Mouse (Mus musculus): ENCODE data around the gene Rcc1. TPM values are rescaled to one million over a fixed set of nuclear protein-coding genes. Genes with fewer than 3 reads are reported as not detected.
A peak's percentile ranks its signal among the peaks of the same experiment; 100 is the strongest.

Rcc1 gene
- polyA plus RNA-seq, 1 experiment from 2014 or later = 88.2 TPM

DNA sequence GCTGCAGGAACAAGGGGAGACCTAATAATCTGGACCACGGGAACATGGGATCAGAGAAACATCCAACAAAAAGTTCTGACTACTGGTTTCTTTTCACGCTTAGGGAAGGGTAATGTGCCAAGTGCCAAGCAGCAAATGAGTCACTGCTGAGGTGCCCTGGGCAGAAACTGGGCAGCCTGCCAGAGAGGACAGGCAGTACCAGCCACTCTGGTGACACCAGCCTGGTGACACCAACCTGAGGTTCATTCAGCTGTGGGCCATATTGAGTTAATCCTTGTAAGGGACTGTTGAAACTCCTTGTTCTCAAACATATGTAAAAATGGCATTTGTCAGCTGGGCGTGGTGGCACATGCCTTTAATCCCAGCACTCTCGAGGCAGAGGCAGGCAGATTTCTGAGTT is 1.2 kb upstream of the Rcc1 start:
- Histone ChIP-seq H3K27ac (no peak overlapping the region), H3K4me3 (no peak overlapping the region), H3K4me1 (peaks cover 15% of the 10 kb centered on the region; the same call in 1 of the 2 replicates), H3K36me3 (peaks cover 33% of the 10 kb centered on the region), H3K9me3 (no peaks in the 10 kb centered on the region), H3K4me2 (replicated peaks) (no peak overlapping the region), H3K9ac (no peak overlapping the region), H3K27me3 (no peaks in the 10 kb centered on the region)
- WGBS = 92% methylated on average over 4 of the region's 4 CpGs
- ATAC-seq (ENCODE audit: insufficient number of reproducible peaks, insufficient read depth, low FRiP score, low TSS enrichment) = no peak

DNA sequence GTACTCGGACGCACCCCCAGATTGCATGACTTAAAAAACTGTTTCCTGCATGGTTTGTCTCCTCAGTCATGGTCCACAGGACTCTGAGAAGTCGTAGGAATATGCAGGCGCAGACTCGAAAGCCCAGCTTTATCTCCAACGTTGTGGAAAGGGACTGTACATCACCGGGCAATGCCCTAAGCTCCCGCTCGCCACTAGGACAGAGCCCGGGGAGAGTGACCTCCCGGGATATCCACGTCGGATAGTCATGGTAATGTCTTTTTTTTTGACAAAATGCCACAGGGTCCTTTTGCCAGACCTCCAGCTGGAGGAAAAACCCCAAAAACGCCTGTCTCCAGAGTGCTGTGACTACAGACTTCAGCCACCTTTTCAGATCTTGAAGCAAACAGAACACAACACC is 666 bp downstream of the Rcc1 start:
- WGBS = 2% methylated on average over 14 of the region's 14 CpGs
- no peaks in the 10 kb centered on the region for H3K9me3 ChIP-seq
- peak overlapping the region; percentile 76 for H3K4me3 ChIP-seq
- H3K27me3 ChIP-seq = no peaks in the 10 kb centered on the region
- peak overlapping the region; percentile 88 for H3K4me2 ChIP-seq (replicated peaks)
- H3K9ac ChIP-seq = peak overlapping the region; percentile 81
- ATAC-seq (ENCODE audit: insufficient number of reproducible peaks, insufficient read depth, low FRiP score, low TSS enrichment) = no peak
- peaks cover 17% of the 10 kb centered on the region for H3K36me3 ChIP-seq
- peak overlapping the region; percentile 95 for H3K27ac ChIP-seq
- H3K4me1 ChIP-seq = peaks cover 15% of the 10 kb centered on the region; the same call in 1 of the 2 replicates

DNA sequence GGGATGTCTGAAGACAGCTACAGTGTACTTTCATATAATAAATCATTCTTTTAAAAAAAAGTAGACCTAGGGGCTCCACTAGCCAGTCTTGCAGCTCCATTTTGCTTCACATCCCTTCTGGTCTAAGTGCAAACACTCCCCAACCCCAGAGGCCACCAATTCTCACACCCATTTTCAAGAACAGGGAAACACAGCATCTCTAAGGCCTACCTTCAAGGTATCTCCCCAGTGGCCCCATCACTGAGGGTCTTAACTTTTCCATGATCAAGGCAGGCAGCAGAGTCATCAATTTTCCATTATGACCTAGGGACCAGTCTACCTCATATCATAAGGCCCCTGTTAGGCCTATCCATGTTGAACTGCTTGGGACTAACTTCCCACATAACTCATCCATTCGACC is 2.0 kb downstream of the Rcc1 start:
- no peak for ATAC-seq (ENCODE audit: insufficient number of reproducible peaks, insufficient read depth, low FRiP score, low TSS enrichment)
- peaks cover 5% of the 10 kb centered on the region; the same call in 1 of the 2 replicates for H3K36me3 ChIP-seq
- no peaks in the 10 kb centered on the region for H3K9me3 ChIP-seq
- peak overlapping the region; percentile 20; the same call in 1 of the 2 replicates for H3K27ac ChIP-seq
- 0 out of 2 replicates have a peak overlapping the region, but pooled peaks have one; percentile 76 for H3K4me3 ChIP-seq
- peak overlapping the region; percentile 88 for H3K4me2 ChIP-seq (replicated peaks)
- H3K27me3 ChIP-seq = no peaks in the 10 kb centered on the region
- peak overlapping the region; percentile 2; the same call in 1 of the 2 replicates for H3K9ac ChIP-seq
- WGBS = 19% methylated on average over 1 of the region's 1 CpGs
- H3K4me1 ChIP-seq = peaks cover 15% of the 10 kb centered on the region; the same call in 1 of the 2 replicates

DNA sequence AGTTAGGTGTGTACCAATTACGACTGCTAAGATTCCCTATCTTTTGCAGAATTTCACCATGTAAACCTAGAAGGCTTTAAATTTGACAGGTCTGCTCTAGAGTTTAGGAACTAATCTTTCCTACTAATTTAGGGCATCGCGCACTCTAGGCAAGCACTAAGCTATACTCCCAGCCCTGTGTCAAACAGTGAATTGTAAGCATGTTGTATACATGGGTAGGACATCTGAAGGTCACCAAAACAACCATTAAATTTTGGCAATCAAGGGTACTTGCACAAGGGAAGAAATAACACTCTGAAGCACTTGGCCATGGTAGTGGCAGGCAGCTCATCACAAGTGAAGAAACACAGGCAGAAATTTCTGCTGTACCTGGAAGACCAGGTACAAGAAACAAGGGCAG is 2.6 kb downstream of the Rcc1 start:
- no peak for ATAC-seq (ENCODE audit: insufficient number of reproducible peaks, insufficient read depth, low FRiP score, low TSS enrichment)
- Histone ChIP-seq H3K4me3 (no peak overlapping the region), H3K4me2 (replicated peaks) (no peak overlapping the region), H3K27ac (no peak overlapping the region), H3K36me3 (no peaks in the 10 kb centered on the region), H3K9ac (no peak overlapping the region), H3K4me1 (peaks cover 15% of the 10 kb centered on the region; the same call in 1 of the 2 replicates), H3K27me3 (no peaks in the 10 kb centered on the region), H3K9me3 (no peaks in the 10 kb centered on the region)
- WGBS = 61% methylated on average over 3 of the region's 3 CpGs

DNA sequence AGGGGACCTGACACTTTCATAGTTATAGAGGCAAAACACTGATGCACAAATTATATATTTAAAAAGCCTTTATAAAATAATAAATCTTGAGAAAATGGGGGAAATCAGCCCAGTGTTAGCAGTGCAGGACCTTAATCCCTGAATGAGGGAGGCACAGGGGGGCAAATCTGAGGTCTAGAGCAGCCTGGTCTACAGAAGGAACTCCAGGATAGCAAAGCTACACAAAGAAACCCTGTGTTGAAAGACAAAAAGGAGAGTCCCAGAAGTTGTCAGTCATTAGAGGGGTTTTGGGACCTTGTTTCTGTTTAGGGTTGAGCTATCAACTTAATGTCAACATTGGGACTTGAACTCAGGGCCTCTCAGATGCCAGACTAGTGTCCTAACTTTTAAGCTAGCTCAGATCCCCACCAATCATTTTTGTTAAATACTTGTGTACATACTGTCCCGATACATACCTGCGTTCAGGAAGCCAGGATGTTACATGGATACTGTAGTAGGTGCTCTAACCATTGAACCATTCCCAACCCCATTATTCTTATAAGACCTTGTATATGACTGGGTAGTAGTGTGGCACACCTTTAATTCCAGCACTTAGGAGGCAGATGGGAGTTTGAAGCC is 3.2 kb downstream of the Rcc1 start:
- H3K9me3 ChIP-seq = no peaks in the 10 kb centered on the region
- no peaks in the 10 kb centered on the region for H3K36me3 ChIP-seq
- WGBS = 35% methylated on average over 2 of the region's 2 CpGs
- no peak overlapping the region for H3K4me2 ChIP-seq (replicated peaks)
- peaks cover 15% of the 10 kb centered on the region; the same call in 1 of the 2 replicates for H3K4me1 ChIP-seq
- no peak overlapping the region for H3K9ac ChIP-seq
- H3K27me3 ChIP-seq = no peaks in the 10 kb centered on the region
- ATAC-seq (ENCODE audit: insufficient number of reproducible peaks, insufficient read depth, low FRiP score, low TSS enrichment) = no peak
- H3K27ac ChIP-seq = no peak overlapping the region
- H3K4me3 ChIP-seq = no peak overlapping the region

DNA sequence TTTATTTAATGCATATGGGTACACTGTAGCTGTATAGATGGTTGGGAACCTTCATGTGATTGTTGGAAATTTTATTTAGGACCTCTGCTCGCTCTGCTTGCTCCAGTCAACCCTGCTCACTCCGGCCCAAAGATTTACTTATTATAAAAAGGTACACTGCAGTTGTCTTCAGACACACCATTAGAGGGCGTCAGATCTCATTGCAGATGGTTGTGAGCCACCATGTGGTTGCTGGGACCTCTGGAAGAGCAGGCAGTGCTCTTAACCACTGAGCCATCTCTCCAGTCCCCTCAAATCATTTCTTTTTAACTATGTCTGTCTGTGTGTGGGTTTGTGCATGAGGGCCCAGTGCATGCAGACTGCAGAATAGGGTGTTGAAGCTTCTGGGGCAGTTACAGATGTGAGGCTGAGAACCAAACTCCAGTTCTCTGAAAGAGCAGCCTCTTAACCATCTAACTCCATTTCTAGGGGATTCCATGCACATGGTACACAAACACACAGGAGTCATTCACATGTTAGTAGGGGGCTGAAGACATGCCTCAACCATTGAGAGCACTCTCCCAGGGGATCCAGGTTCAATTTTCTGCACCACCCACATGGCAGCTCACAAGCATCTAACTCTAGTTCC is 3.8 kb downstream of the Rcc1 start:
- H3K4me1 ChIP-seq = peaks cover 18% of the 10 kb centered on the region
- no peaks in the 10 kb centered on the region for H3K27me3 ChIP-seq
- no peak overlapping the region for H3K4me2 ChIP-seq (replicated peaks)
- H3K27ac ChIP-seq = no peak overlapping the region
- no peaks in the 10 kb centered on the region for H3K9me3 ChIP-seq
- ATAC-seq (ENCODE audit: insufficient number of reproducible peaks, insufficient read depth, low FRiP score, low TSS enrichment) = no peak
- H3K4me3 ChIP-seq = no peak overlapping the region
- H3K36me3 ChIP-seq = no peaks in the 10 kb centered on the region
- WGBS = 57% methylated on average over 3 of the region's 3 CpGs
- no peak overlapping the region for H3K9ac ChIP-seq

DNA sequence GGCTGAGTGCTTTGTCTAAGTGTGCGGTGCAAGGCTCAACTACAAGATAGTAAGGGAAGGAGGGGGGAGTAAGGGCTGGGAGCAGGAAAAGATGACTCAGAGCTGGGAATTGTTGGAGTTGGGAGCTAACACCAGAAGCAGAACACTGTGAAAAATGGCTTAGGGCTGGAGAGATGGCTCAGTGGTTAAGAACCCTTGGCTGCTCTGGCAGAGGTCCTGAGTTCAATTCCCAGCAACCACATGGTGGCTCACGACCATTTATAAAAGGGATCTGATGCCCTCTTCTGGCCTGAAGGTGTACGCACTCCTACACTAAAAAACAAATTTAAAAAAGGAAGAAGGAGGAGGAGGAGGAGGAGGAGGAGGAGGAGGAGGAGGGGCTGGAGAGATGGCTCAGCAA is 6.7 kb downstream of the Rcc1 start:
- ATAC-seq (ENCODE audit: insufficient number of reproducible peaks, insufficient read depth, low FRiP score, low TSS enrichment) = no peak
- 53% methylated on average over 3 of the region's 3 CpGs for WGBS
- no peak overlapping the region for H3K4me3 ChIP-seq
- no peaks in the 10 kb centered on the region for H3K9me3 ChIP-seq
- H3K4me2 ChIP-seq (replicated peaks) = no peak overlapping the region
- H3K36me3 ChIP-seq = no peaks in the 10 kb centered on the region
- peaks cover 21% of the 10 kb centered on the region for H3K4me1 ChIP-seq
- no peak overlapping the region for H3K9ac ChIP-seq
- H3K27me3 ChIP-seq = no peaks in the 10 kb centered on the region
- no peak overlapping the region for H3K27ac ChIP-seq

DNA sequence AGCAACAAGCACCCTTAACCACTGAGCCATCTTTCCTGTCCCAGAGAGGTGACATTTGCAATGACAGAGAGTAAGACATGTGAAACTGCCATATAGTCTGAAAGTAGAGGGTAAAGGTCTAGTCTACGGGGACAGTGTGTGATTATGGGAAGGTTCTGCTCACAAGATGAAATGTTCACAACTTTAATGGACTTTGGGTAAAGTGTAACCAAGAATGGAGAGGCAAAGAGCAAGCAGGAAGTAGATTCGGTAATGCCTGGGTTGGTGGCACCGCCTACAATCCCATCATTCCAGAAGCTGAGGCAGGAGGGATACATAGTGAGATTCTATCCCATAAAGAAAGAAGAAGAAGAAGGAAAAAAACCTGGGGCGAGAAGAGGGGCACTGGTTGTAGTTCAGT is 7.1 kb downstream of the Rcc1 start:
- Histone ChIP-seq H3K4me2 (replicated peaks) (no peak overlapping the region), H3K9ac (no peak overlapping the region), H3K4me1 (peaks cover 17% of the 10 kb centered on the region), H3K27ac (no peak overlapping the region), H3K36me3 (no peaks in the 10 kb centered on the region), H3K4me3 (no peak overlapping the region), H3K27me3 (no peaks in the 10 kb centered on the region), H3K9me3 (no peaks in the 10 kb centered on the region)
- no peak for ATAC-seq (ENCODE audit: insufficient number of reproducible peaks, insufficient read depth, low FRiP score, low TSS enrichment)
- 87% methylated on average over 4 of the region's 4 CpGs for WGBS

DNA sequence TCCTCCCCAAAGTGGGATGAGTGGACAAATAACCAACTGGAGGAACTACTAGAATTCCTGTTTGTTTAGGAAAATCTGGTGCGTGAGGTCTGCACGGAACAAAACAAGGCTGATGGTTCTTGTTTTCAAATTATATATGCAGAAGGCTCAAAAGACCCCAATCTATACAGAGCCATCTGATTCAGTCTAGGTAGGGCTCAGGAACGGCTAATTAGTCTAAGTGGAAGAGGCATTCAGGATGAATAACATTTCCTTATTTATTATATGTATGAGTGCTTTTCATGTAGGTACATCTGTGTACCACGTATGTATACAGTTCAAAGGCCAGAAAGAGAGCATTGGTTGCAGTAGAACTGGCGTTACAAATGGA is 7.6 kb downstream of the Rcc1 start:
- Histone ChIP-seq H3K4me1 (peaks cover 17% of the 10 kb centered on the region), H3K9me3 (no peaks in the 10 kb centered on the region), H3K36me3 (no peaks in the 10 kb centered on the region), H3K4me3 (peak overlapping the region; percentile 88), H3K9ac (no peak overlapping the region), H3K4me2 (replicated peaks) (peak overlapping the region; percentile 95; the same call in 1 of the 2 replicates), H3K27ac (no peak overlapping the region), H3K27me3 (no peaks in the 10 kb centered on the region)
- no peak for ATAC-seq (ENCODE audit: insufficient number of reproducible peaks, insufficient read depth, low FRiP score, low TSS enrichment)
- WGBS = 45% methylated on average over 5 of the region's 5 CpGs

DNA sequence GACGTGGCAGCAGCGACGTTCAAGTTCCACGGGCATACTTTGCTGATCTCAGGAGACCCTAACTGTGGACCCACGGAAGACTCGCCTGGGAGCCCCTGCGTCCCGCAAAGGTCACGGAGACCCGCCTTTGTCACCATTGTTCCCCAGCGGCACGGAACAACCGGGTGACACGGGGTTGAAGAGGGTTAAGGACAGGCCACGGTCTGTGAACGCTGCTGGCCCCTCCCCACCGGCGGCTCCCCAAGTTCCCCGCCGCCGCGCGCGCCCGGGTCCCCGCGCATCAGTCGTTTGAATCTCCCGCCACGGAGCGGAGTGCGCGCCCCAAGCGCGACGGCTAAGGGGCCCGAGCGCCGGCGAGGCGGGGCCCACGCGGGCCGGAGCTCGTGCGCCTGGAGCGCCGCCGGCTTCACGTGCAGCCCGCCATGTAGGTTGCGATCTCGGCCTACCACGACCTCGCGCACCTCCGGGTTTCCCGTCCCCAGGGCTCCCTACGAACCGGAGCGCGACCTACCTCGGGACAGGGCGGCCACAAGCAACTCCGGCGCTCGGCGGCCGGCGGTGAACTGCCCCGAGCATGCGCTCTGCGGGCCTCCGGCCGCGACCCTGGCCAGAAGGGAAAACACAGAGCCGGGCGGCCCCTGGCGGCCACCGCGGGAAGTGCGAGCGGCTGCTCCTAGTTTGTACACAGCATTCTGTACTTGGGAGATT is 8.1 kb downstream of the Rcc1 start:
- Histone ChIP-seq H3K9me3 (no peaks in the 10 kb centered on the region), H3K4me2 (replicated peaks) (peak overlapping the region; percentile 95), H3K36me3 (no peaks in the 10 kb centered on the region), H3K4me3 (peak overlapping the region; percentile 88), H3K27me3 (no peaks in the 10 kb centered on the region), H3K9ac (peak overlapping the region; percentile 81), H3K4me1 (peaks cover 17% of the 10 kb centered on the region), H3K27ac (peak overlapping the region; percentile 64)
- WGBS = under 1% methylated on average over 81 of the region's 83 CpGs
- peak; percentile 77 for ATAC-seq (ENCODE audit: insufficient number of reproducible peaks, insufficient read depth, low FRiP score, low TSS enrichment)

DNA sequence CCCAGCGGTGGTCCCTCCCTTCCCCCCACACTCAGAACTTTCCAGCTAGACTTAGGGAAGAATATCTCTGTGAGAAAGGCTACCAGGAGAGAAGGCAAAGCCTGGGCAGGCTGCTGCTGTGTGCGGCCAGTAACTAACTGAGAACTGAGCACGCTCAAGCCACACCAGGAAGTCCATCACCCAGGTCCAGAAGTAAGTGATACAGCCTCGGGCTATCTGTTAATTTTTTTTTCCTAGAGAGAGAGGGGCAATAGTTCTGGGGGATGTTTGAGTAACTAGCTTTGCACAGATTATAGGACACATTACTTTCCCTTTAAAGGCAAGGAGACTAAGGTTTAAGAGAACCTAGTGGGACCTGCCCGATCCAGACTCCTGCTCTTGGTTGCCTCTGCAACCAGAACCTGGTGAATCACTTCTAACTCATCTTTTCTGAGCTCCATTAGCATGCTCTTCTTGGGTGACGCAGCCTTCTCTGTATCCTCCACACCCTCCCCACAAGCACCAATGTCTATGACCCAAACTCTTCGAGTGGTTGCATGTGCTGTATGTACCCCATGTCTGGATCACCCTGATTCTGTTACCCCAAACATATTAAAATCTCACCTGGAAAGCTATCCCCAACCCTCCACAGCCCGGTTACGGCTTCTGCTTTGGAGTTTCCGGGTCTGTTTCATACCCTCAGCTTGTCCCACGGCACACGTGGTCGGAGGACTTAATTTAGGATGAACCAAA is 8.8 kb downstream of the Rcc1 start:
- Histone ChIP-seq H3K27ac (peak overlapping the region; percentile 64; the same call in 1 of the 2 replicates), H3K9me3 (no peaks in the 10 kb centered on the region), H3K36me3 (peaks cover 4% of the 10 kb centered on the region), H3K4me3 (peak overlapping the region; percentile 88), H3K27me3 (no peaks in the 10 kb centered on the region), H3K4me1 (peaks cover 17% of the 10 kb centered on the region), H3K4me2 (replicated peaks) (peak overlapping the region; percentile 95), H3K9ac (peak overlapping the region; percentile 81)
- 7% methylated on average over 13 of the region's 13 CpGs for WGBS
- no peak for ATAC-seq (ENCODE audit: insufficient number of reproducible peaks, insufficient read depth, low FRiP score, low TSS enrichment)

Measured in embryonic facial prominence, embryonic 12.5 days (tissue).